Mouse (Mus musculus) MEL (cell line): ENCODE results near the gene Arhgdib. TPM values are rescaled to one million over a fixed set of nuclear protein-coding genes. Genes with fewer than 3 reads are reported as not detected.
A peak's percentile ranks its signal among the peaks of the same experiment; 100 is the strongest.

ENCODE experiments used
- DNase-seq: peaks from one replicate; pipeline ENCODE4 v3.0.0; 2011; ENCODE audit warnings: low read depth, low spot score
- H3K27ac ChIP-seq: 2 replicates; pipeline ENCODE4 v1.5.1; 2012; ENCODE audit warnings: low read depth, mild to moderate bottlenecking, control low read depth, low read length, moderate library complexity; ENCODE audit not compliant: control insufficient read depth
- H3K27me3 ChIP-seq, 2 experiments: fragments of 150-350 bp in 1 of 2; sonication (generic) in 1 of 2; 2 replicates each; pipeline ENCODE4 v1.6.1; 2012; ENCODE audit warnings: low read length in 2 of 2, mild to moderate bottlenecking in 2 of 2, improper control_type of control experiment in 1 of 2, moderate library complexity in 1 of 2; ENCODE audit not compliant: insufficient read depth in 2 of 2, control insufficient read depth in 1 of 2
- H3K36me3 ChIP-seq, 2 experiments: 2 replicates each; pipeline ENCODE4 v1.6.1; 2012 to 2014; ENCODE audit warnings: low read length in 2 of 2, improper control_type of control experiment in 1 of 2, inconsistent platforms in 1 of 2, mild to moderate bottlenecking in 1 of 2; ENCODE audit not compliant: insufficient read depth in 2 of 2, control insufficient read depth in 1 of 2
- H3K4me1 ChIP-seq, 2 experiments: fragments of 150-350 bp in 1 of 2; sonication (generic) in 1 of 2; 2 replicates each; pipeline ENCODE4 v1.6.1; 2012; ENCODE audit warnings: low read length in 2 of 2, improper control_type of control experiment in 1 of 2, mild to moderate bottlenecking in 1 of 2; ENCODE audit not compliant: insufficient read depth in 2 of 2, control insufficient read depth in 1 of 2
- H3K4me3 ChIP-seq, 2 experiments: fragments of 150-350 bp in 1 of 2; sonication (generic) in 1 of 2; 2 replicates each; pipeline ENCODE4 v1.5.1; 2012; ENCODE audit warnings: low read depth in 2 of 2, low read length in 2 of 2, mild to moderate bottlenecking in 2 of 2, moderate library complexity in 2 of 2, control low read depth in 1 of 2, improper control_type of control experiment in 1 of 2; ENCODE audit not compliant: control insufficient read depth in 1 of 2, insufficient read depth in 1 of 2
- H3K79me2 ChIP-seq: 2 replicates; pipeline ENCODE4 v1.6.1; 2012; ENCODE audit warnings: mild to moderate bottlenecking, low read length, moderate library complexity; ENCODE audit not compliant: control insufficient read depth, poor library complexity, insufficient read depth
- H3K9ac ChIP-seq: 2 replicates; pipeline ENCODE4 v1.6.1; 2012; ENCODE audit warnings: low read depth, mild to moderate bottlenecking, control low read depth, low read length, moderate library complexity; ENCODE audit not compliant: control insufficient read depth, poor library complexity, severe bottlenecking
- H3K9me3 ChIP-seq: fragments of 150-350 bp; sonication (generic); replicated peaks from 2 replicates; pipeline ENCODE4 v1.6.1; 2012; ENCODE audit warnings: mild to moderate bottlenecking, low read length, improper control_type of control experiment, moderate library complexity; ENCODE audit not compliant: insufficient read depth
- BHLHE40 ChIP-seq: IDR thresholded peaks from 2 replicates; pipeline ENCODE4 v1.6.1; 2012; ENCODE audit warnings: low read depth, mild to moderate bottlenecking, inconsistent platforms, low read length, improper control_type of control experiment, borderline replicate concordance
- CHD2 ChIP-seq: IDR thresholded peaks from 2 replicates; pipeline ENCODE4 v1.6.1; 2011; ENCODE audit warnings: low read length, improper control_type of control experiment
- ELF1 ChIP-seq: IDR thresholded peaks from 2 replicates; pipeline ENCODE4 v1.6.1; 2014; ENCODE audit warnings: low read depth, mild to moderate bottlenecking, inconsistent platforms, low read length, improper control_type of control experiment, moderate library complexity
- EP300 ChIP-seq, 2 experiments: IDR thresholded peaks; 2 replicates each; pipeline ENCODE4 v1.6.1; 2011; ENCODE audit warnings: improper control_type of control experiment in 2 of 2, low read length in 2 of 2, low read depth in 1 of 2, mild to moderate bottlenecking in 1 of 2
- GATA1 ChIP-seq: IDR thresholded peaks from 2 replicates; pipeline ENCODE4 v1.6.1; 2011; ENCODE audit warnings: low read depth, low read length, improper control_type of control experiment
- HCFC1 ChIP-seq: IDR thresholded peaks from 2 replicates; pipeline ENCODE4 v1.6.1; 2012; ENCODE audit warnings: low read depth, mild to moderate bottlenecking, inconsistent platforms, low read length, improper control_type of control experiment, moderate library complexity
- JUND ChIP-seq: IDR thresholded peaks from 2 replicates; pipeline ENCODE4 v1.6.1; 2011; ENCODE audit warnings: low read depth, mild to moderate bottlenecking, improper control_type of control experiment, low read length
- KAT2A ChIP-seq: conservative IDR thresholded peaks from 2 replicates; pipeline ENCODE4 v1.6.1; 2012; ENCODE audit warnings: low read depth, low read length, improper control_type of control experiment, inconsistent platforms
- MYB ChIP-seq: IDR thresholded peaks from 2 replicates; pipeline ENCODE4 v1.6.1; 2011; ENCODE audit warnings: mild to moderate bottlenecking, low read depth, low read length, improper control_type of control experiment
- POLR2A ChIP-seq, 2 experiments: IDR thresholded peaks; 2 replicates each; pipeline ENCODE4 v1.6.1; 2011 to 2012; ENCODE audit warnings: low read length in 2 of 2, mild to moderate bottlenecking in 2 of 2, control low read depth in 1 of 2, improper control_type of control experiment in 1 of 2, low read depth in 1 of 2, moderate library complexity in 1 of 2; ENCODE audit not compliant: control insufficient read depth in 1 of 2, insufficient read depth in 1 of 2, poor library complexity in 1 of 2
- POLR2AphosphoS2 ChIP-seq: IDR thresholded peaks from 2 replicates; pipeline ENCODE4 v1.6.1; 2011; ENCODE audit warnings: low read length, improper control_type of control experiment
- RAD21 ChIP-seq: IDR thresholded peaks from 2 replicates; pipeline ENCODE4 v1.6.1; 2011; ENCODE audit warnings: mild to moderate bottlenecking, low read depth, low read length, improper control_type of control experiment
- UBTF ChIP-seq: IDR thresholded peaks from 2 replicates; pipeline ENCODE4 v1.6.1; 2012; ENCODE audit warnings: low read depth, mild to moderate bottlenecking, inconsistent platforms, low read length, improper control_type of control experiment, moderate library complexity, borderline replicate concordance; ENCODE audit not compliant: insufficient read depth
- USF1 ChIP-seq: IDR thresholded peaks from 2 replicates; pipeline ENCODE4 v1.6.1; 2014; ENCODE audit warnings: low read depth, mild to moderate bottlenecking, inconsistent platforms, low read length, improper control_type of control experiment, moderate library complexity
- USF2 ChIP-seq, 2 experiments: IDR thresholded peaks; 2 replicates each; pipeline ENCODE4 v1.6.1; 2011 to 2012; ENCODE audit warnings: improper control_type of control experiment in 2 of 2, low read length in 2 of 2, borderline replicate concordance in 1 of 2, inconsistent platforms in 1 of 2, low read depth in 1 of 2, mild to moderate bottlenecking in 1 of 2; ENCODE audit not compliant: insufficient read depth in 1 of 2
- ZKSCAN1 ChIP-seq: IDR thresholded peaks from 2 replicates; pipeline ENCODE4 v1.6.1; 2012; ENCODE audit warnings: low read depth, mild to moderate bottlenecking, inconsistent platforms, low read length, improper control_type of control experiment, moderate library complexity
- polyA plus RNA-seq, 2 experiments: library from polyadenylated mRNA; stranded (reverse) in 1 of 2; unstranded in 1 of 2; fragments of >175 nt in 1 of 2; fragments of >200 nt in 1 of 2; gene quantifications; 2 replicates each; pipeline versions ENCODE4 v1.2.1 to v1.2.4; 2012; ENCODE audit warnings: low replicate concordance in 2 of 2, low read depth in 1 of 2; ENCODE audit not compliant: insufficient read length in 2 of 2, insufficient read depth in 1 of 2, missing spikeins in 1 of 2
- total RNA-seq: library from RNA; depleted of rRNA; stranded (reverse); fragments of 300-350 nt; gene quantifications from 2 replicates; pipeline ENCODE4 v1.2.3, GENCODE M21; 2012

Arhgdib gene
- total and polyA plus RNA-seq, 3 experiments = 102 to 408 (median 346) TPM

DNA sequence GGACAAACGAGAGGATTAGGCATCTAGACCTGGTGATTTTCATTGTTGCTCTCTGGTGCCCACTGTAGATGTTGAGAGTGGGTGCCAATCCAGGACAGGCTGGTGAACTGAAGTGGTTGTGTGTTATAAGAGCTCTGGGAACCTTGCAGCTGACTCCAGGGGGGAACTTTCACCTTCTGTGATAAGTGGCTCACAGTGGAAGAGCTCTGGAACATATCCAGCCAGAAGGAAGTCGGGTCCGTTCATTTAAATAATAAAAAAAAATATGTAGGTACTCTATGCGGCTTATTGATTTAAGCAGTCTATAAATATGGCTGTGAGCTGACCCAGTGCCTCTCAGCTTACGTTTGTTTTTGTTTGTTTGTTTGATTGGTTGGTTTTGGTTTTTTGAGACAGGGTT is 19.6 kb downstream of the Arhgdib start, which contains the start of gene Erp27:
Gene Erp27 (minus strand): TSS at position 101 of the 400 bp plus-strand sequence.
- H3K9ac ChIP-seq = no peak within 1 kb of the TSS
- no peak for DNase-seq
- H3K27ac ChIP-seq = no peak within 1 kb of the TSS
- H3K36me3 ChIP-seq = peaks cover 0 to 3% of the 10 kb centered on the region in 2 experiments; a peak in 1 of 4 replicates
- no peaks in the 10 kb centered on the region for H3K4me1 ChIP-seq
- no peaks in the 10 kb centered on the region for H3K27me3 ChIP-seq
- no peaks in the 10 kb centered on the region for H3K79me2 ChIP-seq
- no peak for TF ChIP-seq GATA1
- TF ChIP-seq POLR2AphosphoS2 = 0 out of 2 replicates have a peak, but pooled peaks have one; percentile 15
- TF ChIP-seq USF2 (IDR thresholded peaks at IDR 0.05; ENCODE audit: borderline replicate concordance in 1 of 2, insufficient read depth in 1 of 2, low read depth in 1 of 2, low read length in 2 of 2) = no peak
- no peak within 1 kb of the TSS for H3K4me3 ChIP-seq
- no peaks in the 10 kb centered on the region for H3K9me3 ChIP-seq

GRCm38 (mm10) chr6:136921601-136922000 is 20.1 kb downstream of the Arhgdib start:
- Histone ChIP-seq H3K27ac (no peak overlapping the region), H3K9ac (no peak overlapping the region), H3K79me2 (no peaks in the 10 kb centered on the region), H3K9me3 (no peaks in the 10 kb centered on the region), H3K4me3 (no peak overlapping the region), H3K36me3 (peaks cover 0 to 3% of the 10 kb centered on the region in 2 experiments; a peak in 1 of 4 replicates), H3K4me1 (no peaks in the 10 kb centered on the region), H3K27me3 (no peaks in the 10 kb centered on the region)
- TF ChIP-seq USF1 = no peak
- TF ChIP-seq BHLHE40 = no peak
- no peak for TF ChIP-seq HCFC1
- TF ChIP-seq CHD2 = no peak
- TF ChIP-seq KAT2A = no peak
- TF ChIP-seq ELF1 = no peak
- TF ChIP-seq EP300 (IDR thresholded peaks at IDR 0.05; ENCODE audit: low read depth in 1 of 2, low read length in 2 of 2) = no peak
- no peak for TF ChIP-seq POLR2A (IDR thresholded peaks at IDR 0.05; ENCODE audit: control insufficient read depth in 1 of 2, insufficient read depth in 1 of 2, low read depth in 1 of 2, low read length in 2 of 2, poor library complexity in 1 of 2)
- no peak for TF ChIP-seq MYB
- TF ChIP-seq POLR2AphosphoS2 = no peak
- TF ChIP-seq RAD21 = no peak
- TF ChIP-seq JUND = no peak
- TF ChIP-seq UBTF = no peak
- no peak for TF ChIP-seq ZKSCAN1
- DNase-seq = no peak
